Mouse (Mus musculus) erythroblast, adult 5-6 weeks (primary cell): ENCODE measurements around the gene Gm19965. TPM values are rescaled to one million over a fixed set of nuclear protein-coding genes. Genes with fewer than 3 reads are reported as not detected.

Source experiments
- ATAC-seq: replicated peaks from 2 replicates; pipeline ENCODE4 v1.8.0; 2016; ENCODE audit warnings: moderate number of reproducible peaks, mild to moderate bottlenecking, moderate TSS enrichment, inconsistent platforms; ENCODE audit not compliant: poor library complexity, low FRiP score, severe bottlenecking
- total RNA-seq, 2 experiments: library from RNA; stranded (forward) in 1 of 2; stranded (reverse) in 1 of 2; fragments of 150-400 nt in 1 of 2; fragments of 200-764, 138-1000 nt in 1 of 2; gene quantifications; 2 replicates each; pipeline versions ENCODE4 v1.2.3 to v1.2.4; 2015 to 2017; ENCODE audit warnings: low replicate concordance in 2 of 2

The Gm19965 gene
- total RNA-seq (2015; ENCODE audit: low replicate concordance) (not detected in 2 replicates), total RNA-seq (2017; ENCODE audit: low replicate concordance) (0.56 TPM in 1 of 2 replicates, not detected in the other)

DNA sequence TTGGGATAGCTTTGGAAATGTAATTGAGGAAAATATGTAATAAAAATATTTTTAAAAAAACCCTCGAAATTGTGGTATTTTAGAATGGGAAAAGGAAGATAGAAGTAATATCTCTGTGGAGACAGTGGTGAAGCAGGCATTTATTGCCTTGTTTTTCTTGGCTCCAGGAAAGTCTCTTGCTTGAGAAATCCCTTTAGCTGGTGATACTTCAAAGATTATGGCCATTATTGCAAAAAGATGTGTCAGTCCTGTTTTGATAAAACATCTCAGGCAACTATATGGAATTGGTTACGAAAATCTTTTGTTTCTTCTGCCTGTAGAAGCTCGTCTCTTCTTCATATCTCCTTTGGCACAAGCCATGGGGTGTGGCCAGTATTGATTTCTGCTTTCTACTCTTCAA is at the start of gene Gm19965:
Gene Gm19965 (plus strand): TSS at position 301 of the 400 bp plus-strand sequence.
- no peak for ATAC-seq

DNA sequence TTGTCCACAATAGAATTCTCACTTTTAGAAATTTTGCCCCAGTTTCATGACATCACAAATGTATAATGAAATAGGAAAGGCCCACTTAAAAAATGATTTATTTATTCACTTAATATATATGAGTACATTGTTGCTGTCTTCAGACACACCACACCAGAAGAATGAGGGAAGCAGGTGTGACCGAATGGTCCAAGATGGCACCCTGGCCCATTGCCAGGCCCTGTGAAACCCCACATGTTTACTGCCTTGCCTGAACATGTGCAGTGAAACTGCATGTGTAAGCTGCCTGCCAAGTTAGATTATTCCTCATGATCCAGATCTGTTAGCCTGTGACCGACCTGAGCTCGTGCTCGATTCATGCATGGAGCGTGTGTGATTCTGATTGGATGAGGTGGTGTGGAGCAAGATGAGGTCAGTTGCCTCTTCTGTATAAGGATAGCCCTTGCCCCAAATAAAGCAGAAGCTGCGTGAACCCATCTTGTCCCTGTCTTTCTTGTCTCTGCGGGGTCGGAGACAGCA is 20.3 kb upstream of the Gm19965 start:
- no peak for ATAC-seq
